In the genomic region with DNA sequence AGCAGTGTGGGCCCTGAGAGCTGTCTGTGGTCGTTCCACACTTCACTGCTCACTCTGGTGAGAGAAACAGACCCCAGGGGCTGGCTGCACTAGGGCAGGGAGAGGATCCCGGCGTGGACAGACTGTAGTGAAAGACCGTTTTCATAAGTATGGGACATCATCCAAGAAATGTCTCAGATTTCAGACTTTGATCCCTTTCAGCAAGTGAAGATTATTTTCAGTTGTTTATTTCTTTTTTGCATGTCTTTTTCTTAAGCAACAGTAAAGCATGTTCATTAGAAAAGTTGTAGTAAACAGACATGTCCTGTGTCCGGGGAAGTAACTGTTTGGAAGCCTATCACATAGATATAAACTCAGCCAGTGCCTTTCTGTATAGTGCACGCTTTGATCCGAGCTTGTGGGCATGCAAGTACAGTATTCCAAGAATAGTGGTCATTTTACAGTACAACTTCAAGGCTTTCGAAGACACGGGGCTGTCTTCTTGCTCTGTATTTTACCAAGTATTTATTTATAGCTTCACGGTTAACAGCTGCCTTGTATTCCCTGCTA, we compare ENCODE assay signal across 9 mouse cellular contexts. TPM values are rescaled to one million over a fixed set of nuclear protein-coding genes. Genes with fewer than 3 reads are reported as not detected.
DNase-seq lines count a peak whose midpoint lies in the region; ATAC-seq and TF ChIP-seq lines count a peak whose summit lies in the region.
"Had no signal": no experiment of that assay in that cellular context is flagged by ENCODE, and none has a peak within 500 bp of the region (broad histone marks: within the 10 kb centered on the region; RNA-seq: fewer than 3 reads in every experiment).

No protein-coding gene starts in this region.

- H3K4me2 ChIP-seq in neural tube, embryonic 14.5 days (ENCODE audit: low read depth, low read length): 0 out of 2 replicates have a peak overlapping the region, but pooled peaks have one; percentile 18

- peak overlapping the region; percentile 65 for H3K4me3 ChIP-seq in lung, adult 2 months (replicated peaks; ENCODE audit: extremely low read depth, low read depth, low read length)
- no peak overlapping the region for H3K4me3 ChIP-seq in neural tube, embryonic 14.5 days (ENCODE audit: low read depth, low read length)

- peaks cover 3% of the 10 kb centered on the region; the same call in 1 of the 2 replicates for H3K4me1 ChIP-seq in lung, adult 2 months (ENCODE audit: control insufficient read depth, insufficient read depth, low read length)
- 0 out of 2 replicates have a peak, but pooled peaks cover 5% of the 10 kb centered on the region for H3K4me1 ChIP-seq in neural tube, embryonic 14.5 days (ENCODE audit: control insufficient read depth, insufficient read depth, low read length)

- no peak for TF ChIP-seq POLR2A in lung, adult 2 months (IDR thresholded peaks at IDR 0.05; ENCODE audit: borderline replicate concordance, extremely low read depth, low read depth, low read length)

- WGBS in lung, adult 2 months: 30% methylated on average over 10 of the region's 10 CpGs
- 61% methylated on average over 10 of the region's 10 CpGs for WGBS in neural tube, embryonic 14.5 days

- H3K36me3 ChIP-seq in neural tube, embryonic 14.5 days (ENCODE audit: control insufficient read depth, insufficient read depth, low read length): no peaks in the 10 kb centered on the region

- H3K9ac ChIP-seq in neural tube, embryonic 14.5 days (replicated peaks; ENCODE audit: low read depth, low read length): no peak overlapping the region

- DNase-seq in adrenal gland, postnatal 25 days: peak; percentile 13
- DNase-seq in adrenal gland, adult 8-10 months: no peak
- peak; percentile 7 for DNase-seq in lung, adult 2 months
- no peak for DNase-seq in lung, adult 18-20 months
- DNase-seq in kidney, postnatal 14 days: peak; percentile 12
- DNase-seq in right cerebral cortex, postnatal 25 days: no peak
- DNase-seq in ovary, adult 18-20 months (ENCODE audit: low spot score): no peak
- DNase-seq: gastrocnemius, postnatal 25 days had no signal

- H3K9me3 ChIP-seq in neural tube, embryonic 14.5 days (ENCODE audit: control insufficient read depth, low read length): no peaks in the 10 kb centered on the region

- ATAC-seq in neural tube, embryonic 14.5 days (ENCODE audit: low read depth): no peak

- no peaks in the 10 kb centered on the region for H3K27me3 ChIP-seq in neural tube, embryonic 14.5 days (ENCODE audit: control insufficient read depth, insufficient read depth, low read length)

- no peak for TF ChIP-seq CTCF in lung, adult 2 months (IDR thresholded peaks at IDR 0.05; ENCODE audit: insufficient read depth, low read length)

- no peak overlapping the region for H3K27ac ChIP-seq in neural tube, embryonic 14.5 days (ENCODE audit: low read depth, low read length)

RNA-seq across cellular contexts. Expression of a gene that starts 34.0 kb away (rescaled TPM):
- total RNA-seq in adrenal gland, postnatal 25 days (2021): 0.30 TPM in 1 of 2 replicates, not detected in the other
- total RNA-seq in adrenal gland, adult 8-10 months (2022): under 1 TPM in 1 of 4 experiments, not detected in 3; 0.35 TPM
- polyA plus RNA-seq in lung, adult 2 months (2012; rRNA removed): not detected in 2 replicates
- not detected in 2 replicates for polyA plus RNA-seq in neural tube, embryonic 14.5 days (2014; fragmentation: Nextera tagmentation; extraction: Ambion mirVana)
- total RNA-seq: gastrocnemius, postnatal 25 days had no signal

Comparison
In these comparisons a context has a peak if more than half of its experiments do, and no peak if none do; other contexts are left out.
1. DNase-seq: peak in adrenal gland, postnatal 25 days (single experiment), lung, adult 2 months (single experiment) and kidney, postnatal 14 days (single experiment); none in adrenal gland, adult 8-10 months (single experiment), lung, adult 18-20 months (0 of 2), right cerebral cortex, postnatal 25 days (single experiment) and ovary, adult 18-20 months (single experiment).